Mouse (Mus musculus): ENCODE measurements around the gene Ccdc92b. TPM values are rescaled to one million over a fixed set of nuclear protein-coding genes. Genes with fewer than 3 reads are reported as not detected.

The Ccdc92b gene
- polyA plus RNA-seq, 1 experiment from 2014 or later = 2.9 TPM

- 90% methylated on average over 6 of the region's 6 CpGs for WGBS
- Histone ChIP-seq H3K27ac (ENCODE audit: low read depth, low read length) (no peak overlapping the region), H3K36me3 (ENCODE audit: control insufficient read depth, insufficient read depth, low read length) (peaks cover 76% of the 10 kb centered on the region), H3K4me1 (ENCODE audit: control insufficient read depth, insufficient read depth, low read depth, low read length) (no peaks in the 10 kb centered on the region), H3K27me3 (replicated peaks; ENCODE audit: control insufficient read depth, insufficient read depth, low read length) (no peaks in the 10 kb centered on the region), H3K4me2 (ENCODE audit: low read length) (no peak overlapping the region), H3K9me3 (ENCODE audit: control insufficient read depth, low read length) (no peaks in the 10 kb centered on the region), H3K9ac (ENCODE audit: low read depth, low read length) (no peak overlapping the region), H3K4me3 (ENCODE audit: low read length) (no peak overlapping the region)
- ATAC-seq = no peak
These were observed 42.8 kb downstream of the Ccdc92b start for GRCm38 (mm10) chr11:74662221-74662620.

- no peaks in the 10 kb centered on the region for H3K27me3 ChIP-seq (replicated peaks; ENCODE audit: control insufficient read depth, insufficient read depth, low read length)
These were observed 44.9 kb downstream of the Ccdc92b start for GRCm38 (mm10) chr11:74664279-74664678.

GRCm38 (mm10) chr11:74664906-74665305 is 45.5 kb downstream of the Ccdc92b start:
- Histone ChIP-seq H3K4me1 (ENCODE audit: control insufficient read depth, insufficient read depth, low read depth, low read length) (no peaks in the 10 kb centered on the region), H3K27me3 (replicated peaks; ENCODE audit: control insufficient read depth, insufficient read depth, low read length) (no peaks in the 10 kb centered on the region), H3K9me3 (ENCODE audit: control insufficient read depth, low read length) (no peaks in the 10 kb centered on the region), H3K36me3 (ENCODE audit: control insufficient read depth, insufficient read depth, low read length) (peaks cover 78% of the 10 kb centered on the region), H3K4me2 (ENCODE audit: low read length) (no peak overlapping the region), H3K9ac (ENCODE audit: low read depth, low read length) (no peak overlapping the region), H3K27ac (ENCODE audit: low read depth, low read length) (no peak overlapping the region), H3K4me3 (ENCODE audit: low read length) (no peak overlapping the region)
- WGBS = 93% methylated on average over 8 of the region's 8 CpGs
- ATAC-seq = no peak

More at GRCm38 (mm10) chr11:74664279-74664678, 44.9 kb downstream of the Ccdc92b start:
- ATAC-seq = no peak
- H3K4me1 ChIP-seq (ENCODE audit: control insufficient read depth, insufficient read depth, low read depth, low read length) = no peaks in the 10 kb centered on the region
- no peak overlapping the region for H3K4me2 ChIP-seq (ENCODE audit: low read length)
- no peak overlapping the region for H3K4me3 ChIP-seq (ENCODE audit: low read length)
- 87% methylated on average over 3 of the region's 3 CpGs for WGBS
- H3K9ac ChIP-seq (ENCODE audit: low read depth, low read length) = no peak overlapping the region
- peaks cover 79% of the 10 kb centered on the region for H3K36me3 ChIP-seq (ENCODE audit: control insufficient read depth, insufficient read depth, low read length)
- no peaks in the 10 kb centered on the region for H3K9me3 ChIP-seq (ENCODE audit: control insufficient read depth, low read length)
- no peak overlapping the region for H3K27ac ChIP-seq (ENCODE audit: low read depth, low read length)

- WGBS = 95% methylated on average over 17 of the region's 17 CpGs
- Histone ChIP-seq H3K4me3 (ENCODE audit: low read length) (no peak overlapping the region), H3K4me2 (ENCODE audit: low read length) (no peak overlapping the region), H3K4me1 (ENCODE audit: control insufficient read depth, insufficient read depth, low read depth, low read length) (no peaks in the 10 kb centered on the region), H3K36me3 (ENCODE audit: control insufficient read depth, insufficient read depth, low read length) (peaks cover 71% of the 10 kb centered on the region), H3K9me3 (ENCODE audit: control insufficient read depth, low read length) (no peaks in the 10 kb centered on the region), H3K9ac (ENCODE audit: low read depth, low read length) (no peak overlapping the region), H3K27me3 (replicated peaks; ENCODE audit: control insufficient read depth, insufficient read depth, low read length) (no peaks in the 10 kb centered on the region), H3K27ac (ENCODE audit: low read depth, low read length) (no peak overlapping the region)
- ATAC-seq = no peak
These were observed 46.4 kb downstream of the Ccdc92b start for GRCm38 (mm10) chr11:74665631-74666283.

GRCm38 (mm10) chr11:74666284-74666652 is 46.9 kb downstream of the Ccdc92b start:
- no peak for ATAC-seq
- H3K9me3 ChIP-seq (ENCODE audit: control insufficient read depth, low read length) = no peaks in the 10 kb centered on the region
- H3K4me1 ChIP-seq (ENCODE audit: control insufficient read depth, insufficient read depth, low read depth, low read length) = no peaks in the 10 kb centered on the region
- 98% methylated on average over 5 of the region's 5 CpGs for WGBS
- H3K9ac ChIP-seq (ENCODE audit: low read depth, low read length) = no peak overlapping the region
- H3K27me3 ChIP-seq (replicated peaks; ENCODE audit: control insufficient read depth, insufficient read depth, low read length) = no peaks in the 10 kb centered on the region
- H3K27ac ChIP-seq (ENCODE audit: low read depth, low read length) = no peak overlapping the region
- no peak overlapping the region for H3K4me3 ChIP-seq (ENCODE audit: low read length)
- H3K36me3 ChIP-seq (ENCODE audit: control insufficient read depth, insufficient read depth, low read length) = peaks cover 68% of the 10 kb centered on the region
- no peak overlapping the region for H3K4me2 ChIP-seq (ENCODE audit: low read length)

GRCm38 (mm10) chr11:74666776-74667581 is 47.6 kb downstream of the Ccdc92b start:
- ATAC-seq = no peak
- no peak overlapping the region for H3K9ac ChIP-seq (ENCODE audit: low read depth, low read length)
- H3K4me3 ChIP-seq (ENCODE audit: low read length) = no peak overlapping the region
- no peaks in the 10 kb centered on the region for H3K27me3 ChIP-seq (replicated peaks; ENCODE audit: control insufficient read depth, insufficient read depth, low read length)
- H3K4me1 ChIP-seq (ENCODE audit: control insufficient read depth, insufficient read depth, low read depth, low read length) = no peaks in the 10 kb centered on the region
- WGBS = 96% methylated on average over 14 of the region's 14 CpGs
- no peak overlapping the region for H3K27ac ChIP-seq (ENCODE audit: low read depth, low read length)
- H3K36me3 ChIP-seq (ENCODE audit: control insufficient read depth, insufficient read depth, low read length) = peaks cover 63% of the 10 kb centered on the region
- no peak overlapping the region for H3K4me2 ChIP-seq (ENCODE audit: low read length)
- no peaks in the 10 kb centered on the region for H3K9me3 ChIP-seq (ENCODE audit: control insufficient read depth, low read length)

GRCm38 (mm10) chr11:74667582-74668010 is 48.2 kb downstream of the Ccdc92b start:
- WGBS = 96% methylated on average over 13 of the region's 13 CpGs
- no peak for ATAC-seq
- peaks cover 56% of the 10 kb centered on the region for H3K36me3 ChIP-seq (ENCODE audit: control insufficient read depth, insufficient read depth, low read length)

GRCm38 (mm10) chr11:74668466-74668865 is 49.1 kb downstream of the Ccdc92b start:
- no peaks in the 10 kb centered on the region for H3K4me1 ChIP-seq (ENCODE audit: control insufficient read depth, insufficient read depth, low read depth, low read length)
- H3K4me2 ChIP-seq (ENCODE audit: low read length) = no peak overlapping the region
- no peak for ATAC-seq
- no peaks in the 10 kb centered on the region for H3K9me3 ChIP-seq (ENCODE audit: control insufficient read depth, low read length)
- no peak overlapping the region for H3K4me3 ChIP-seq (ENCODE audit: low read length)
- H3K9ac ChIP-seq (ENCODE audit: low read depth, low read length) = no peak overlapping the region
- no peak overlapping the region for H3K27ac ChIP-seq (ENCODE audit: low read depth, low read length)
- peaks cover 52% of the 10 kb centered on the region for H3K36me3 ChIP-seq (ENCODE audit: control insufficient read depth, insufficient read depth, low read length)
- H3K27me3 ChIP-seq (replicated peaks; ENCODE audit: control insufficient read depth, insufficient read depth, low read length) = no peaks in the 10 kb centered on the region
- 94% methylated on average over 5 of the region's 5 CpGs for WGBS

More at GRCm38 (mm10) chr11:74667582-74668010, 48.2 kb downstream of the Ccdc92b start:
- H3K4me1 ChIP-seq (ENCODE audit: control insufficient read depth, insufficient read depth, low read depth, low read length) = no peaks in the 10 kb centered on the region
- H3K4me2 ChIP-seq (ENCODE audit: low read length) = no peak overlapping the region
- H3K4me3 ChIP-seq (ENCODE audit: low read length) = no peak overlapping the region
- no peak overlapping the region for H3K9ac ChIP-seq (ENCODE audit: low read depth, low read length)
- no peak overlapping the region for H3K27ac ChIP-seq (ENCODE audit: low read depth, low read length)
- no peaks in the 10 kb centered on the region for H3K9me3 ChIP-seq (ENCODE audit: control insufficient read depth, low read length)
- H3K27me3 ChIP-seq (replicated peaks; ENCODE audit: control insufficient read depth, insufficient read depth, low read length) = no peaks in the 10 kb centered on the region

- Histone ChIP-seq H3K36me3 (ENCODE audit: control insufficient read depth, insufficient read depth, low read length) (peaks cover 48% of the 10 kb centered on the region), H3K27me3 (replicated peaks; ENCODE audit: control insufficient read depth, insufficient read depth, low read length) (no peaks in the 10 kb centered on the region), H3K4me2 (ENCODE audit: low read length) (no peak overlapping the region), H3K9ac (ENCODE audit: low read depth, low read length) (no peak overlapping the region), H3K27ac (ENCODE audit: low read depth, low read length) (no peak overlapping the region), H3K4me1 (ENCODE audit: control insufficient read depth, insufficient read depth, low read depth, low read length) (no peaks in the 10 kb centered on the region), H3K9me3 (ENCODE audit: control insufficient read depth, low read length) (no peaks in the 10 kb centered on the region), H3K4me3 (ENCODE audit: low read length) (no peak overlapping the region)
- 99% methylated on average over 2 of the region's 2 CpGs for WGBS
- no peak for ATAC-seq
These were observed 49.6 kb downstream of the Ccdc92b start for GRCm38 (mm10) chr11:74668971-74669370.
